Mouse (Mus musculus) kidney, embryonic 16.5 days (tissue): ENCODE results near the gene Alox12. TPM values are rescaled to one million over a fixed set of nuclear protein-coding genes. Genes with fewer than 3 reads are reported as not detected.

Source experiments
- ATAC-seq: fragments of 200-750 bp; cut with Nextera tagmentation; 2 replicates; pipeline ENCODE4 v1.8.0; 2017; ENCODE audit warnings: moderate TSS enrichment; ENCODE audit not compliant: low FRiP score, low TSS enrichment
- H3K27ac ChIP-seq: fragments of 300-500 bp; sonication (generic); 2 replicates; pipeline ENCODE4 v1.5.1; 2014; ENCODE audit warnings: low read length
- H3K27me3 ChIP-seq: fragments of 300-500 bp; sonication (generic); 2 replicates; pipeline ENCODE4 v1.6.1; 2014; ENCODE audit warnings: low read length, control low read depth, mixed read lengths; ENCODE audit not compliant: insufficient read depth
- H3K36me3 ChIP-seq: fragments of 300-500 bp; sonication (generic); 2 replicates; pipeline ENCODE4 v1.6.1; 2014; ENCODE audit warnings: low read length, control low read depth, mixed read lengths; ENCODE audit not compliant: insufficient read depth
- H3K4me1 ChIP-seq: fragments of 300-500 bp; sonication (generic); 2 replicates; pipeline ENCODE4 v1.6.1; 2014; ENCODE audit warnings: low read length, control low read depth, mixed read lengths; ENCODE audit not compliant: insufficient read depth
- H3K4me2 ChIP-seq: fragments of 300-500 bp; sonication (generic); replicated peaks from 2 replicates; pipeline ENCODE4 v1.6.1; 2014; ENCODE audit warnings: low read depth, low read length
- H3K4me3 ChIP-seq: fragments of 300-500 bp; sonication (generic); 2 replicates; pipeline ENCODE4 v1.5.1; 2014; ENCODE audit warnings: mild to moderate bottlenecking, low read length
- H3K9ac ChIP-seq: fragments of 300-500 bp; sonication (generic); replicated peaks from 2 replicates; pipeline ENCODE4 v1.6.1; 2014; ENCODE audit warnings: low read length
- H3K9me3 ChIP-seq: fragments of 300-500 bp; sonication (generic); 2 replicates; pipeline ENCODE4 v1.6.1; 2016; ENCODE audit warnings: low read length, control low read depth
- WGBS: fragments of 180-500 bp; shearing (Covaris S2); extraction: QIAGEN DNeasy Blood & Tissue Kit; methylation state at CpG from one replicate; pipeline ENCODE4 v1.1.7; 2014; 5-methylcytosine and 5-hydroxymethylcytosine counted together
- polyA plus RNA-seq: library from polyadenylated mRNA; unstranded; fragments of >200 nt; fragmentation: Nextera tagmentation; extraction: Ambion mirVana; gene quantifications from 2 replicates; pipeline ENCODE4 v1.2.1, GENCODE M21; 2015

Gene Alox12
- polyA plus RNA-seq, 1 experiment from 2014 or later: 6.9 TPM

DNA sequence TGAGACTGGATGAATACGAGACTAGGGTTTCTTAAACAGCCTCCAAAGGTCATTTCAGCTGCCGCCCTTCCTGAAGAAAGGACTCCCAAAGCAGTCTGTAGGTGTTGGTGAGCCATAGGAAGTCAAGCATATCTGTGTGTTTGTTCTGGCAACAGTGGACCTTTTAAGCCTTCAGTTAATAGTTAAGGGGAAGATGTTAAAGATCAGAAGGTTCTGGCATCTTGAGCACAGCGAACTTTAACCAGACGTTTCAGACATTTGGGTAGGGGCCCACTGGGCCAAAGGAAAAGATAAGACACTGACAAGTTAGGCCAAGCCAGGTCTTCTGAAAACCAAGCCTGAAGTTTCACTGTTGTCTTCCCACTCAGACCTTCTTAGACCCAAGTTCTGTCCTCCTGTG is 37.1 kb downstream of the Alox12 start:
- ATAC-seq: no peak
- Histone ChIP-seq H3K4me1 (peaks cover 41% of the 10 kb centered on the region), H3K27me3 (peaks cover 42% of the 10 kb centered on the region), H3K9ac (no peak overlapping the region), H3K9me3 (no peaks in the 10 kb centered on the region), H3K4me2 (no peak overlapping the region), H3K36me3 (no peaks in the 10 kb centered on the region), H3K27ac (peak overlapping the region; percentile 37; the same call in 1 of the 2 replicates), H3K4me3 (no peak overlapping the region)
- WGBS: 62% methylated on average over 4 of the region's 4 CpGs

DNA sequence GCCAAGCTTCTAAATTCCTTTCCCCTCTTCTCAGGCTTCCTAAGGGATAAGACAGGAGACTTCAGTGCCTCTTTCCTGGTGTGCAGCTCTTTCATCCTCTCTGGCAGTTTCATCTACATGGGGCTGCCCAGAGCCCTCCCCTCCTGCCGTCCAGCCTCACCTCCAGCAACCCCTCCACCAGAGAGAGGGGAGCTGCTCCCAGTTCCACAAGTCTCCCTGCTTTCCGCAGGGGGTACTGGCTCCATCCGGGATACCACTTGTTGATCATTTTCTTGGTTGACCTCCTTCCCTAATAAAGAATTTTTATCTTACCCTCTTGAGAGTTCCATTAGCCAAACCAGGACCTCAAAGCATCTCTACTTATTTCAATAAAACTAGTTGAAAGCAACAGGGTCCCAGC is 39.0 kb downstream of the Alox12 start:
- Histone ChIP-seq H3K4me3 (no peak overlapping the region), H3K4me1 (peaks cover 31% of the 10 kb centered on the region), H3K9me3 (no peaks in the 10 kb centered on the region), H3K4me2 (no peak overlapping the region), H3K36me3 (no peaks in the 10 kb centered on the region), H3K9ac (no peak overlapping the region), H3K27me3 (peaks cover 41% of the 10 kb centered on the region), H3K27ac (no peak overlapping the region)
- 72% methylated on average over 3 of the region's 3 CpGs for WGBS
- no peak for ATAC-seq

DNA sequence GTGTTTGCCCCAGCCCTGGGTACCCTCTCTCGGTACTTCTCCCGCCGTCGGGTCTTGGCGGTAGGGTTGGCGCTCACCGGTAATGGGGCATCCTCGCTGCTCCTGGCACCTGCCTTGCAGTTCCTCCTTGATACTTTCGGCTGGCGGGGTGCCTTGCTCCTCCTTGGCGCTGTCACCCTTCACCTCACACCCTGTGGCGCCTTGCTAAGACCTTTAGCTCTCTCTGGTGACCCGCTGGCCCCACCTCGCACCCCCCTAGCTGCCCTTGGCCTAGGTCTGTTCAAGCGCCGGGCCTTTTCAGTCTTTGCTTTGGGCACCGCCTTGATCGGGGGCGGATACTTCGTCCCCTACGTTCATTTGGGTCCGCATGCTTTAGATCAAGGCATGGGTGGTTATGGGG is 39.9 kb downstream of the Alox12 start:
- Histone ChIP-seq H3K36me3 (no peaks in the 10 kb centered on the region), H3K4me2 (peak overlapping the region; percentile 63), H3K27ac (no peak overlapping the region), H3K9me3 (no peaks in the 10 kb centered on the region), H3K9ac (no peak overlapping the region), H3K4me1 (peaks cover 31% of the 10 kb centered on the region), H3K4me3 (0 out of 2 replicates have a peak overlapping the region, but pooled peaks have one; percentile 36), H3K27me3 (peaks cover 41% of the 10 kb centered on the region)
- ATAC-seq: no peak; the same call in 1 of the 2 replicates
- WGBS: 17% methylated on average over 22 of the region's 22 CpGs

DNA sequence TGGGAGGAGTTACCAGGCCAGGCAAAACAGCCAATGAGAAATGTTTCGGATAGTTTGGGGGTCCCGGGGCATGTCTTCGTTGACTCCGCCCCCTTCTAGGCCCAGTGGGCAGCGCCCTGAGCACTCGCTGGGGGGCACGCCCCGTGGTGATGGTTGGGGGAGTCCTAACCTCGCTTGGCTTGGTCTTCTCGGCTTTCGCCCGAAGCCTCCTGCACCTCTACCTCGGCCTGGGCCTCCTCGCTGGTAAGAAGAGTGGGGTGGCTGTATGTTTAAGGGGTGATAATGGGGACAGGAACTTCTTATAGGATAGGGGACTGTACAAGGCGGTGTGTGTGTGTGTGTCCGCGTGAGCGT is 40.3 kb downstream of the Alox12 start:
- Histone ChIP-seq H3K27ac (no peak overlapping the region), H3K9me3 (no peaks in the 10 kb centered on the region), H3K27me3 (peaks cover 41% of the 10 kb centered on the region), H3K4me3 (peak overlapping the region; percentile 36), H3K9ac (no peak overlapping the region), H3K4me1 (peaks cover 31% of the 10 kb centered on the region), H3K4me2 (peak overlapping the region; percentile 63), H3K36me3 (no peaks in the 10 kb centered on the region)
- ATAC-seq: peak; percentile 17; the same call in 1 of the 2 replicates
- 7% methylated on average over 16 of the region's 18 CpGs for WGBS

DNA sequence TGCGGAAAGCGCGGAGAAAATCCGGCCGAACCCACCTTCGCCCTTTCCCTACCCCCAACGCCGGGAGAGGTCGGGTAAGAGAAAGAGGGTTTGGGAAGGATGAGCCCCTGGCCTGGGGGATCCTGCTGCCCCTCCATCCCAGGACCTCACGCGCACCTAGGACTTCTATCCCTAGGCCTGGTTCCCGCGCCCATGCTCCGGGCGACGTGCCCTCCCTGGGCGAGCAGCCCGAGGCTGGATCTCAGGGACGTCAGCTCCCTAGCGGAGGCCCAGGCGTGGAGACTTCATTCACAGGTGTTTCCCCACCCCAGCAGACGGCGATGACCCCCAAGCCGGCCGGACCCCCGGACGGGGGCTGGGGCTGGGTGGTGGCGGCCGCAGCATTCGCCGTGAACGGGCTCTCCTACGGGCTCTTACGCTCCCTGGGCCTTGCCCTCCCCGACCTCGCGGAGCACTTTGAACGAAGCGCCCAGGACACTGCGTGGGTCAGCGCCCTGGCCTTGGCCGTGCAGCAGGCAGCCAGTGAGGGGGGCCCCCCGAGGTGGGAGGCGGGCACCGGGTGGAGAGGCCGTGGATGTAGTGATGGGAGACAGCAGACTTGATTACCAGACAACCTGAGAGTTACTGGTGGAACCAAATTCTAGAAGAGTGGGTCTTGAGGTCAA is 40.8 kb downstream of the Alox12 start:
- ATAC-seq: peak; percentile 53; the same call in 1 of the 2 replicates
- peaks cover 30% of the 10 kb centered on the region for H3K4me1 ChIP-seq
- H3K27ac ChIP-seq: no peak overlapping the region
- H3K9ac ChIP-seq: peak overlapping the region; percentile 56
- WGBS: under 1% methylated on average over 46 of the region's 46 CpGs
- H3K4me3 ChIP-seq: peak overlapping the region; percentile 36
- peaks cover 41% of the 10 kb centered on the region for H3K27me3 ChIP-seq
- no peaks in the 10 kb centered on the region for H3K9me3 ChIP-seq
- peak overlapping the region; percentile 63 for H3K4me2 ChIP-seq
- no peaks in the 10 kb centered on the region for H3K36me3 ChIP-seq

DNA sequence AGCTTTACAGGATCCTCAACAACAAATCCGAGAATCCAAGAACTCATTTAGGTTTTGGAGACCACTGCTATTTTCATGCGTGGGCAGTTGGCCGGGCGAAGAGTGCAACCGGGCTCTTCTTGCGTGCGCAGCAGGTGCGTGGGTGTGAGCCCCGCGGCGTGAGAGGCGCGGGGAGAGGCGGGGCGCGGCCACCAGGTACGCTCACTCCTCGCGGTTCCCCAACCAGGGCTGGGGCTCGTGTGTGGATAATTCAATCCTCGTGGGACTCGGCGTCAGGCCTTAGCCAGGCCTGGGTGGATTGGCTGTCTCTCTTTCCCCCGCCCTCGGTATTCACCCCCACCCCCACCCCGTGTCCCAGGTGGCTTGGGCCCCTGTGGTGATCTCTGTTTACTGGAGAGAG is 41.4 kb downstream of the Alox12 start:
- WGBS: 3% methylated on average over 26 of the region's 26 CpGs
- Histone ChIP-seq H3K4me1 (peaks cover 24% of the 10 kb centered on the region), H3K9ac (peak overlapping the region; percentile 56), H3K27me3 (peaks cover 41% of the 10 kb centered on the region), H3K4me3 (peak overlapping the region; percentile 36), H3K27ac (no peak overlapping the region), H3K9me3 (no peaks in the 10 kb centered on the region), H3K36me3 (no peaks in the 10 kb centered on the region), H3K4me2 (peak overlapping the region; percentile 63)
- no peak for ATAC-seq

DNA sequence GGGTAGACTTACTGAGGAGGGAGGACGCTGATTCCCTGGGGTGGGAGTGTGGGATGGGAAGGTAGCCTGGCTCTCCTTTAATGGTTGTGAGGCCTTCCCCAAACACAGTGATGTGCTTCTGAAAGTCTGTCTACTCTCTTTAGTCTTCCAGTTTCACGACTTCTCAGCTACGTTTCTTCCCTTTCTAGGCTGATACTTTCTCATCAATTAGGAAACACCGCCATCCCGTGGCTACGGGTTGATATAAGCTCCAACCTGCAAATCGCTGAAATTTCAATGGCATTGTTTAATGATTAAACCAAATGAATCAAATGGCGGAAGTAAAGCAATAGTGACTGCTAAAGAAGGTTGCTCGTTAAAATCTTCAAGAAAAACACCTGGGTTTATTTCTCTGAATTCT is 42.3 kb downstream of the Alox12 start:
- no peak for ATAC-seq
- H3K4me1 ChIP-seq: peaks cover 20% of the 10 kb centered on the region
- H3K4me3 ChIP-seq: no peak overlapping the region
- H3K27me3 ChIP-seq: peaks cover 41% of the 10 kb centered on the region
- no peaks in the 10 kb centered on the region for H3K36me3 ChIP-seq
- H3K9me3 ChIP-seq: no peaks in the 10 kb centered on the region
- H3K9ac ChIP-seq: no peak overlapping the region; the same call in 1 of the 2 replicates
- peak overlapping the region; percentile 63; the same call in 1 of the 2 replicates for H3K4me2 ChIP-seq
- whole genome bisulfite sequencing: 9% methylated on average over 9 of the region's 9 CpGs
- H3K27ac ChIP-seq: no peak overlapping the region

DNA sequence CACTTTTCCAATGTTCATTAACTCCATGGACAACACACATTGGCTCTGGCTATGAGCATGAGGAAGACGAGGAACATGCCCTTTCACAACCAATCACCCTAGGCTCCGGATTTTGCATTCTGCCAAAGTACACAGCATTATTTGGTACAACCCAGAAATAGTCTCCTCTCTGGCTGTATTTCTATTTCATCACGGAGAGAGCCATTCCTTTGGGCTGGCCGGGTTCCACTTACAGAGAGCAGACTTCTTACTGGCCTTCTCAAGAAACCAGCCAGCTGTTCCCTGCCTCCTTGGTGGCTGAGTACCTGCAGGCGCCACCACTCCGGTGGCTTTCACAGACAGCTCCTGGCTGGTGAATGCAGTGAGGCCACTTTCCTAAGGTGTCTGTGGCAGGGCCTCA is 42.7 kb downstream of the Alox12 start, which contains the start of gene Slc16a11:
TSS of gene Slc16a11 (plus strand) at position 330 of the 400 bp plus-strand sequence.
- peak within 1 kb of the TSS; percentile 56; the same call in 1 of the 2 replicates for H3K9ac ChIP-seq
- WGBS: 56% methylated on average over 6 of the region's 6 CpGs
- H3K27me3 ChIP-seq: peaks cover 41% of the 10 kb centered on the region
- H3K4me3 ChIP-seq: no peak within 1 kb of the TSS; the same call in 1 of the 2 replicates
- ATAC-seq: no peak
- peaks cover 20% of the 10 kb centered on the region for H3K4me1 ChIP-seq
- H3K9me3 ChIP-seq: no peaks in the 10 kb centered on the region
- peak within 1 kb of the TSS; percentile 36; the same call in 1 of the 2 replicates for H3K27ac ChIP-seq
- peak within 1 kb of the TSS; percentile 63 for H3K4me2 ChIP-seq
- H3K36me3 ChIP-seq: no peaks in the 10 kb centered on the region

DNA sequence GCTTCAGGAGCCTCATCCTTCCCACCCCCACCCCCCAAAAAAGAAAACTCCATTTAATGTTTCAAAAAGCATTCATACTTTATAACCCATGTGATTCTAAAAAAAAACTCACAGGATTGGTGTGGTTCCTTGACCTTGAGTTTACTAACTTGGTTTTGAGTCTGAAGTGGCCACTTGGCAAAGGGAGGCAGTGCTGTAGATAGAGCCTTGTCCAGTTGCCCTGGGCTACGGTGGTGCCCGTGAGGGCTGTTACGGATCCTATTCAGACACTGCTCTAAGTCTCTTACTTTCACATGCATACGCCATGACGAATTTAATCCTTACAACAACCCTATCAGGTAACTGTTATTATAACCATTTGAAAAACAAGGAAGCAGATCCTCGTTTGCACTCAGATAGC is 43.2 kb downstream of the Alox12 start:
- no peak for ATAC-seq
- WGBS: 73% methylated on average over 6 of the region's 6 CpGs

DNA sequence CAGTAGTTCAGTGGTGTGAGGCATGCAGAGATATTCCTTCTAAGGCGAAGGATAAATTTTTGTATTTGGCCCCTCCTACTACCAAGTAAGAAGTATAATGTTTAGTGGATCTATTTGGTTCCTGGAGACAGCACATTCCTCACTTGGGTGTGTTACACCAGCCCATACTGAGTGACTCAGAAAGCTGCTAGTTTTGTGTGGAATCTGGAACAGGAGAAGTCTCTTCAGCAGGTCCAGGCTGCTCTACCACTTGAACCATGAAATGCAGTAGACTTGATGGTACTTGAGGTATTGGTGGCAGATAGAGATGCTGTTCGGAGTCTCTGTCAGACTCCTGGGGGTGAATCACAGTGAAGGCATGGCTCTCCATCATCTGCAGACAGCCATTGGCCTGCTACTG is 44.5 kb downstream of the Alox12 start:
- Histone ChIP-seq H3K36me3 (no peaks in the 10 kb centered on the region), H3K4me2 (no peak overlapping the region), H3K27me3 (peaks cover 29% of the 10 kb centered on the region), H3K4me1 (peaks cover 20% of the 10 kb centered on the region), H3K9ac (no peak overlapping the region), H3K4me3 (no peak overlapping the region), H3K27ac (no peak overlapping the region), H3K9me3 (no peaks in the 10 kb centered on the region)
- ATAC-seq: no peak
- WGBS: 94% methylated on average over 2 of the region's 2 CpGs

More for the DNA sequence above, 43.2 kb downstream of the Alox12 start:
- Histone ChIP-seq H3K4me2 (no peak overlapping the region), H3K9ac (no peak overlapping the region), H3K27ac (no peak overlapping the region), H3K4me3 (no peak overlapping the region), H3K9me3 (no peaks in the 10 kb centered on the region), H3K4me1 (peaks cover 20% of the 10 kb centered on the region), H3K36me3 (no peaks in the 10 kb centered on the region), H3K27me3 (peaks cover 39% of the 10 kb centered on the region)
